Mouse (Mus musculus) heart, postnatal 0 days (tissue): ENCODE measurements around the gene Samd1.
A peak's percentile ranks its signal among the peaks of the same experiment; 100 is the strongest.

ENCODE experiments used
- CTCF ChIP-seq: IDR thresholded peaks from 2 replicates; pipeline ENCODE4 v1.5.1; 2016; ENCODE audit warnings: antibody characterized with exemption, control low read depth, low read depth
- EP300 ChIP-seq: IDR thresholded peaks from 2 replicates; pipeline ENCODE4 v1.6.1; 2016; ENCODE audit warnings: antibody characterized with exemption, low read depth

GRCm38 (mm10) chr8:83976779-83977350 is 20.6 kb upstream of the Samd1 start:
- TF ChIP-seq CTCF (peak; percentile 33; the same call in 1 of the 2 replicates), EP300 (no peak)
